Mouse (Mus musculus) liver, embryonic 14.5 days (tissue): ENCODE data around the gene Abr.

Experiments used
- CTCF ChIP-seq: IDR thresholded peaks from 2 replicates; pipeline ENCODE4 v1.5.1; 2016; ENCODE audit warnings: antibody characterized with exemption, low read depth, control low read depth
- EP300 ChIP-seq: IDR thresholded peaks from 2 replicates; pipeline ENCODE4 v1.6.1; 2016; ENCODE audit warnings: antibody characterized with exemption, low read depth

- TF ChIP-seq EP300 = no peak
- TF ChIP-seq CTCF = no peak
Measured at GRCm38 (mm10) chr11:76589746-76590145, 32.4 kb downstream of the Abr start.
